Mouse (Mus musculus): ENCODE measurements around the gene Dpf3.

The Dpf3 gene

GRCm38 (mm10) chr12:83514216-83514615 is 26.7 kb upstream of the Dpf3 start:
- Histone ChIP-seq H3K36me3 (ENCODE audit: control insufficient read depth, insufficient read depth, low read length, poor library complexity, severe bottlenecking) (no peaks in the 10 kb centered on the region), H3K27me3 (ENCODE audit: control insufficient read depth, insufficient read depth, low read length, poor library complexity, severe bottlenecking) (no peaks in the 10 kb centered on the region)
- no peak for DNase-seq (ENCODE audit: low read depth, low spot score)

- Histone ChIP-seq H3K36me3 (ENCODE audit: control insufficient read depth, insufficient read depth, low read length, poor library complexity, severe bottlenecking) (no peaks in the 10 kb centered on the region), H3K27me3 (ENCODE audit: control insufficient read depth, insufficient read depth, low read length, poor library complexity, severe bottlenecking) (no peaks in the 10 kb centered on the region)
- DNase-seq (ENCODE audit: low read depth, low spot score): no peak
Measured at GRCm38 (mm10) chr12:83513185-83513584, 25.7 kb upstream of the Dpf3 start.

GRCm38 (mm10) chr12:83512783-83513182 is 25.3 kb upstream of the Dpf3 start:
- no peak for DNase-seq (ENCODE audit: low read depth, low spot score)
- Histone ChIP-seq H3K27me3 (ENCODE audit: control insufficient read depth, insufficient read depth, low read length, poor library complexity, severe bottlenecking) (no peaks in the 10 kb centered on the region), H3K36me3 (ENCODE audit: control insufficient read depth, insufficient read depth, low read length, poor library complexity, severe bottlenecking) (no peaks in the 10 kb centered on the region)

- no peaks in the 10 kb centered on the region for H3K36me3 ChIP-seq (ENCODE audit: control insufficient read depth, insufficient read depth, low read length, poor library complexity, severe bottlenecking)
- DNase-seq (ENCODE audit: low read depth, low spot score): no peak
Measured at GRCm38 (mm10) chr12:83510586-83510985, 23.1 kb upstream of the Dpf3 start.

GRCm38 (mm10) chr12:83506543-83506942 is 19.0 kb upstream of the Dpf3 start:
- no peaks in the 10 kb centered on the region for H3K27me3 ChIP-seq (ENCODE audit: control insufficient read depth, insufficient read depth, low read length, poor library complexity, severe bottlenecking)
- DNase-seq (ENCODE audit: low read depth, low spot score): no peak
- H3K36me3 ChIP-seq (ENCODE audit: control insufficient read depth, insufficient read depth, low read length, poor library complexity, severe bottlenecking): no peaks in the 10 kb centered on the region

More at GRCm38 (mm10) chr12:83510586-83510985, 23.1 kb upstream of the Dpf3 start:
- no peaks in the 10 kb centered on the region for H3K27me3 ChIP-seq (ENCODE audit: control insufficient read depth, insufficient read depth, low read length, poor library complexity, severe bottlenecking)

- DNase-seq (ENCODE audit: low read depth, low spot score): peak; percentile 79
- Histone ChIP-seq H3K27me3 (ENCODE audit: control insufficient read depth, insufficient read depth, low read length, poor library complexity, severe bottlenecking) (no peaks in the 10 kb centered on the region), H3K36me3 (ENCODE audit: control insufficient read depth, insufficient read depth, low read length, poor library complexity, severe bottlenecking) (no peaks in the 10 kb centered on the region)
Measured at GRCm38 (mm10) chr12:83502190-83502589, 14.7 kb upstream of the Dpf3 start.

- DNase-seq (ENCODE audit: low read depth, low spot score): no peak
- no peaks in the 10 kb centered on the region for H3K36me3 ChIP-seq (ENCODE audit: control insufficient read depth, insufficient read depth, low read length, poor library complexity, severe bottlenecking)
- no peaks in the 10 kb centered on the region for H3K27me3 ChIP-seq (ENCODE audit: control insufficient read depth, insufficient read depth, low read length, poor library complexity, severe bottlenecking)
Measured at GRCm38 (mm10) chr12:83499256-83499655, 11.7 kb upstream of the Dpf3 start.

- no peak for DNase-seq (ENCODE audit: low read depth, low spot score)
- no peaks in the 10 kb centered on the region for H3K36me3 ChIP-seq (ENCODE audit: control insufficient read depth, insufficient read depth, low read length, poor library complexity, severe bottlenecking)
- H3K27me3 ChIP-seq (ENCODE audit: control insufficient read depth, insufficient read depth, low read length, poor library complexity, severe bottlenecking): no peaks in the 10 kb centered on the region
Measured at GRCm38 (mm10) chr12:83497959-83498358, 10.4 kb upstream of the Dpf3 start.

- DNase-seq (ENCODE audit: low read depth, low spot score): no peak
- H3K36me3 ChIP-seq (ENCODE audit: control insufficient read depth, insufficient read depth, low read length, poor library complexity, severe bottlenecking): no peaks in the 10 kb centered on the region
- H3K27me3 ChIP-seq (ENCODE audit: control insufficient read depth, insufficient read depth, low read length, poor library complexity, severe bottlenecking): no peaks in the 10 kb centered on the region
Measured at GRCm38 (mm10) chr12:83496736-83497135, 9.2 kb upstream of the Dpf3 start.

- Histone ChIP-seq H3K36me3 (ENCODE audit: control insufficient read depth, insufficient read depth, low read length, poor library complexity, severe bottlenecking) (no peaks in the 10 kb centered on the region), H3K27me3 (ENCODE audit: control insufficient read depth, insufficient read depth, low read length, poor library complexity, severe bottlenecking) (no peaks in the 10 kb centered on the region)
- no peak for DNase-seq (ENCODE audit: low read depth, low spot score)
Measured at GRCm38 (mm10) chr12:83496336-83496735, 8.8 kb upstream of the Dpf3 start.

GRCm38 (mm10) chr12:83495961-83496282 is 8.4 kb upstream of the Dpf3 start:
- DNase-seq (ENCODE audit: low read depth, low spot score): no peak
- H3K27me3 ChIP-seq (ENCODE audit: control insufficient read depth, insufficient read depth, low read length, poor library complexity, severe bottlenecking): no peaks in the 10 kb centered on the region
- no peaks in the 10 kb centered on the region for H3K36me3 ChIP-seq (ENCODE audit: control insufficient read depth, insufficient read depth, low read length, poor library complexity, severe bottlenecking)

GRCm38 (mm10) chr12:83495248-83495960 is 7.9 kb upstream of the Dpf3 start:
- DNase-seq (ENCODE audit: low read depth, low spot score): no peak
- Histone ChIP-seq H3K27me3 (ENCODE audit: control insufficient read depth, insufficient read depth, low read length, poor library complexity, severe bottlenecking) (no peaks in the 10 kb centered on the region), H3K36me3 (ENCODE audit: control insufficient read depth, insufficient read depth, low read length, poor library complexity, severe bottlenecking) (no peaks in the 10 kb centered on the region)

GRCm38 (mm10) chr12:83494196-83494595 is 6.7 kb upstream of the Dpf3 start:
- no peak for DNase-seq (ENCODE audit: low read depth, low spot score)
- no peaks in the 10 kb centered on the region for H3K27me3 ChIP-seq (ENCODE audit: control insufficient read depth, insufficient read depth, low read length, poor library complexity, severe bottlenecking)

GRCm38 (mm10) chr12:83492808-83493207 is 5.3 kb upstream of the Dpf3 start:
- no peak for DNase-seq (ENCODE audit: low read depth, low spot score)
- Histone ChIP-seq H3K27me3 (ENCODE audit: control insufficient read depth, insufficient read depth, low read length, poor library complexity, severe bottlenecking) (no peaks in the 10 kb centered on the region), H3K36me3 (ENCODE audit: control insufficient read depth, insufficient read depth, low read length, poor library complexity, severe bottlenecking) (no peaks in the 10 kb centered on the region)

More at GRCm38 (mm10) chr12:83494196-83494595, 6.7 kb upstream of the Dpf3 start:
- no peaks in the 10 kb centered on the region for H3K36me3 ChIP-seq (ENCODE audit: control insufficient read depth, insufficient read depth, low read length, poor library complexity, severe bottlenecking)

GRCm38 (mm10) chr12:83491609-83492008 is 4.1 kb upstream of the Dpf3 start:
- DNase-seq (ENCODE audit: low read depth, low spot score): peak; percentile 59
- Histone ChIP-seq H3K36me3 (ENCODE audit: control insufficient read depth, insufficient read depth, low read length, poor library complexity, severe bottlenecking) (no peaks in the 10 kb centered on the region), H3K27me3 (ENCODE audit: control insufficient read depth, insufficient read depth, low read length, poor library complexity, severe bottlenecking) (peaks cover 5% of the 10 kb centered on the region; the same call in 1 of the 2 replicates)

GRCm38 (mm10) chr12:83489748-83490147 is 2.2 kb upstream of the Dpf3 start:
- DNase-seq (ENCODE audit: low read depth, low spot score): no peak
- Histone ChIP-seq H3K27me3 (ENCODE audit: control insufficient read depth, insufficient read depth, low read length, poor library complexity, severe bottlenecking) (peaks cover 7% of the 10 kb centered on the region; the same call in 1 of the 2 replicates), H3K36me3 (ENCODE audit: control insufficient read depth, insufficient read depth, low read length, poor library complexity, severe bottlenecking) (no peaks in the 10 kb centered on the region)

Data from splenic B cell, adult 2 months (primary cell).